Mouse (Mus musculus) forebrain, embryonic 11.5 days (tissue): ENCODE results near the gene Psd. TPM values are rescaled to one million over a fixed set of nuclear protein-coding genes. Genes with fewer than 3 reads are reported as not detected.

Source experiments
- ATAC-seq: fragments of 200-750 bp; cut with Nextera tagmentation; replicated peaks from 2 replicates; pipeline ENCODE4 v1.8.0; 2017; ENCODE audit warnings: moderate TSS enrichment; ENCODE audit not compliant: low FRiP score
- DNase-seq: peaks from one replicate; pipeline ENCODE4 v3.0.0-alpha.2; 2017; ENCODE audit warnings: low spot score
- H3K27ac ChIP-seq: fragments of 300-500 bp; sonication (generic); 2 replicates; pipeline ENCODE4 v1.5.1; 2014; ENCODE audit warnings: low read depth, low read length
- H3K27me3 ChIP-seq: fragments of 300-500 bp; sonication (generic); 2 replicates; pipeline ENCODE4 v1.6.1; 2014; ENCODE audit warnings: mild to moderate bottlenecking, low read length, mixed read lengths; ENCODE audit not compliant: control insufficient read depth, insufficient read depth
- H3K36me3 ChIP-seq: fragments of 300-500 bp; sonication (generic); 2 replicates; pipeline ENCODE4 v1.6.1; 2014; ENCODE audit warnings: mild to moderate bottlenecking, low read length, moderate library complexity, mixed read lengths; ENCODE audit not compliant: control insufficient read depth, insufficient read depth
- H3K4me1 ChIP-seq: fragments of 300-500 bp; sonication (generic); replicated peaks from 2 replicates; pipeline ENCODE4 v1.6.1; 2014; ENCODE audit warnings: low read length, mixed read lengths; ENCODE audit not compliant: control insufficient read depth, insufficient read depth
- H3K4me2 ChIP-seq: fragments of 300-500 bp; sonication (generic); 2 replicates; pipeline ENCODE4 v1.6.1; 2014; ENCODE audit warnings: low read depth, mild to moderate bottlenecking, low read length, moderate library complexity, mixed read lengths; ENCODE audit not compliant: severe bottlenecking
- H3K4me3 ChIP-seq: fragments of 300-500 bp; sonication (generic); 2 replicates; pipeline ENCODE4 v1.5.1; 2014; ENCODE audit warnings: low read depth, low read length
- H3K9ac ChIP-seq: fragments of 300-500 bp; sonication (generic); 2 replicates; pipeline ENCODE4 v1.6.1; 2014; ENCODE audit warnings: low read length
- H3K9me3 ChIP-seq: fragments of 300-500 bp; sonication (generic); 2 replicates; pipeline ENCODE4 v1.6.1; 2016; ENCODE audit warnings: low read length, mixed read lengths; ENCODE audit not compliant: control insufficient read depth
- WGBS: fragments of 180-500 bp; shearing (Covaris S2); extraction: QIAGEN DNeasy Blood & Tissue Kit; methylation state at CpG from one replicate; pipeline ENCODE4 v1.1.7; 2014; 5-methylcytosine and 5-hydroxymethylcytosine counted together
- polyA plus RNA-seq: library from polyadenylated mRNA; unstranded; fragments of >200 nt; fragmentation: Nextera tagmentation; extraction: Ambion mirVana; gene quantifications from 2 replicates; pipeline ENCODE4 v1.2.1, GENCODE M21; 2014

The Psd gene
- polyA plus RNA-seq, 1 experiment from 2014 or later: 10.7 TPM

DNA sequence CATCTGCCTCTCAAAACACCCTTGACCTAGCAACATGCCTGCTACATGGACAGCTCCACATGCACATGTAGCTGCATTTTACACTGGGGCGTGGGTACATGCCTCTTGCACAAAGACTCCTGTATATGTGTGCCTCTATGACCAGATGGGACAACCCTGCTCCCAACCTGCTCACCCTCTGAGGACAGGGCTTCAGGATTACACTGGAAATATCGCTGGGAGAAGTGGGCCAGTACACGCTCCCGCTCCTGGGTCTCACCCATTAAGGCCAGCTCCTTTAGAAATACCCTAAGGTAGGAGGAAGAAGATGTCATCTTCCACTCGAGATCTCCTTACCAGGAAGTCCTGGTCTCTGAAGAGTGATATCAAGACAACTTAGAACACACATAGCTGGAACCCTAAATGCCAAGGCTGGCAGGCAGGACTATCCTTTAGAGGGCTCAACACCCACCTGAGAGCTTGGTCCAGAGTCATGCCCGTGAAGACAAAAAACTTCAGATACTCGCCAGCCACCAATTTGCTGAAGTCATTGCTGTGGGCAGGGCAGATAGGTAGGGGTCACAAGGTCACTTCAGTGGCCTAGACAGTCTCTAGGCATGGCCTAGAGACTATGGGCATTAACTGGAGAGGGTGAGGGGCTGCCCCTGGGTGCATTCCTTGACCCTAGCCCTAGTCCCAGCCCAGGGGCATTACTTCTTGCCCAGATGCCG lies 6.7 kb downstream of the Psd start:
- no peak overlapping the region for H3K9ac ChIP-seq
- DNase-seq (peak; percentile 48), ATAC-seq (no peak)
- no peak overlapping the region for H3K4me2 ChIP-seq
- no peaks in the 10 kb centered on the region for H3K36me3 ChIP-seq
- no peak overlapping the region for H3K27ac ChIP-seq
- H3K4me1 ChIP-seq: peaks cover 27% of the 10 kb centered on the region
- H3K27me3 ChIP-seq: peaks cover 64% of the 10 kb centered on the region
- H3K4me3 ChIP-seq: no peak overlapping the region
- 81% methylated on average over 8 of the region's 8 CpGs for WGBS
- no peaks in the 10 kb centered on the region for H3K9me3 ChIP-seq

DNA sequence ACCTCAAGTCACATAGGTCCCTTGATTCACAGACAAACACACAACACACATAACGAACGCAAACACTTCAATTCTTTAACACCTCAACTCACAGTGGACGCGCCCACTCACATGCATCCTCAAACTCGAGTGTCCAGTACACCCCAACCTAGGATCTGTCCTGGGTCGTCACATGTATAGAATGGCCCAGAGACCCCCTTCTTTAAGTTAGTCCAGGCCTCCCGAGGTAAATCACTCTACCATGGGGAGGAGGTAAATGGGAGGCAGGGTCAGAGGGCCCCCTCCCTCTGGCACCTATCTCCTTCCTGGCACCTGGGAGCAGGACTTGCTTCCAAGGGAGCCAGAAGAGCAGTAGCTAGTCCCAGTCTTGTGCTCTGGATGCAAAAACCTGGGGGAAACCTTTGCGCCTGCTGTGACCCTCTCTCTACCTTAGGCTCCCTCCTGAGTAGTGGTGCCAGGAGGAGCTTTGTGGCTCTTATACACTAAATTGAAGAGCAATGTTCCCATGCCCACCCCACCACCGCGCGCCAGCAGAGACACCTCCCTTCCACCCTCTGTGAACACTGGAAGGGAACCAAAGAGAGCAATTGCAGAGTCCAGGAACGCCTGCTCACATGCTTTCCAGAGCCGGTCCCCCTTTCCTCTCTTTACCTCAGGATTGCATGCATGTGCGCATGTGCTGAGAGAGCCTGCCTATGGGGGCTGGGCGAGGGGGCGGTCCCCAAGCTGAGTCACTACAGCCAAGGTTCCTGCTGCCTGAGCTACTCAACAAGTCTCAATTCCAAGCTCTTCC lies 8.2 kb downstream of the Psd start:
- 10% methylated on average over 16 of the region's 16 CpGs for WGBS
- Histone ChIP-seq H3K9me3 (no peaks in the 10 kb centered on the region), H3K4me3 (no peak overlapping the region), H3K27ac (no peak overlapping the region), H3K9ac (no peak overlapping the region), H3K36me3 (no peaks in the 10 kb centered on the region), H3K27me3 (peaks cover 71% of the 10 kb centered on the region), H3K4me1 (peaks cover 27% of the 10 kb centered on the region), H3K4me2 (0 out of 2 replicates have a peak overlapping the region, but pooled peaks have one; percentile 18)
- ATAC-seq (no peak), DNase-seq (peak; percentile 74)

DNA sequence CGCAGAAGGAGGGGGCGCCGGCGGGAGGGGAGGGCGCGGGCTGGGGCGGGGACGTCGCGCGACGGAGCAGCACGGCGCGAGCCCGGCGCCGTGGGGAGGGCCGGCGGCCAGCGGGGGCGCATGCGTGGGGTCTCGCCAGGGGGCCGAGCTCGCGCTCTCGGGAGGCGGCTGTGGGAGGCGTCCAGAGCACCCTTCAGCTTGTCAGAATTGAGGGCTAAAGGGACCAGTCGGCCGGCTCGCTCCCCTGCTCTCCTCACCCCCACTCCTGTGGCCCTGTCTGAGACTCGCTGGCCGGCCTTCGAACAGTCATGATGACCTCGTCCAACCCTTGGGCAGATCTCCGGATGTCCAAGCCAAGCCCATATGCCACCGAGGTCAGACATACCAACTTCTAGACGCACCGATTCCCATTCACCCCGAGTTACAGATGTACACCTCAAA lies 8.9 kb downstream of the Psd start:
- WGBS: 2% methylated on average over 37 of the region's 42 CpGs
- H3K4me1 ChIP-seq: peaks cover 27% of the 10 kb centered on the region
- no peak for ATAC-seq

DNA sequence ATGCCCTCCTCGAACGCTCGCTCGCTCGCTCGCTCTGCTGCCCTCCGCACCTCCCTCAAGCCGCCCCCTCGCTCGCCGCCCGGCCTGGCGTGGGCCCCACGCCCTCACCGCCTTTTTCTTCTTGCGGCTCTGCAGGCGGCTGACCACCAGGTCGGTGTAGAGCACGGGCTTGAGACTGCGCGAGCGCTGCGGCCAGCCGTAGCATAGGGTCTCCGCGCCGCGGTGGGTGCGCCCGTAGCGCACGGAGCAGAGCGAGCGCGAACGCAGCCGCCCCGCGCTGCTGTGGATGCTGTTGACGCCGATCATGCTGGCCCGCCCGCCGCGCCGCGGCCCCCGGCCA lies 9.4 kb downstream of the Psd start:
- Histone ChIP-seq H3K27me3 (peaks cover 77% of the 10 kb centered on the region), H3K36me3 (no peaks in the 10 kb centered on the region), H3K4me2 (peak overlapping the region; percentile 48), H3K4me3 (peak overlapping the region; percentile 34), H3K9ac (no peak overlapping the region), H3K4me1 (peaks cover 26% of the 10 kb centered on the region), H3K9me3 (no peaks in the 10 kb centered on the region), H3K27ac (no peak overlapping the region)
- WGBS: under 1% methylated on average over 43 of the region's 48 CpGs
- DNase-seq (peak; percentile 58), ATAC-seq (no peak)

More for the DNA sequence above, 8.9 kb downstream of the Psd start:
- no peaks in the 10 kb centered on the region for H3K36me3 ChIP-seq
- H3K9me3 ChIP-seq: no peaks in the 10 kb centered on the region
- H3K9ac ChIP-seq: no peak overlapping the region
- H3K27ac ChIP-seq: no peak overlapping the region
- peak; percentile 50 for DNase-seq
- peak overlapping the region; percentile 48; the same call in 1 of the 2 replicates for H3K4me2 ChIP-seq
- peak overlapping the region; percentile 34 for H3K4me3 ChIP-seq
- H3K27me3 ChIP-seq: peaks cover 76% of the 10 kb centered on the region

DNA sequence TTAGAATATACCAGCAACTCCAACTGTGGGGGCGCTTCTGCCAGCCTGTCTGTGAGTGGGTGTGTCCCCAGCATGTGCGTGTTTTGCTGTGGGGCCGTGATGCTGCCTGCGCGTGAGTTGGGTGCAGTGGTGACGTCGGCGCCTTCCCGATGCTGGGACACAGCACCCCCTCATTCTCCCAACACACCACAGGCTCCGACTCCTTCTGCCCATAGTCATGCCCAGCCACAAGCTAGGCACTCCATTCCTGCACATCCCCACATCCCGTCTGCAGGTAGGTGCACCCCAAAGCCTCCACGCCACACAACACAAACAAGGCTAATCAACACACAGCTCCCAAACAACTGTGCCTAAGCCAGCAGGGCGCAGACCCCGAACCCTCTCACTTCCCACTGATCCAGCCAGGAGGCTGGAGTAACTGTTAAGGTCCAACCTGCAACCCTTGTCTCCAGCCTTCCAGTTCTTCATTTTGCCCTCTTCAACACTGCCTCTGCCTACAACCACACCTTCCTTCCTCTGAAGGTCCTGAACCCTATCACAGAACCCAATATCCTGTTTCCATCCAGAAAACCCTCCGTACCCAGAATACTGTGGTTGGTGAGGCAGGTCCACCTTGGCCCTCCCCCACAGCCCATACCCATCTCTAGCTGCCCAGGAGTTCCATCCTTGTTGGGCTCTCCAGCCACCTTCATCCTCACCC lies 10.0 kb downstream of the Psd start:
- Histone ChIP-seq H3K9ac (no peak overlapping the region), H3K9me3 (no peaks in the 10 kb centered on the region), H3K27ac (no peak overlapping the region), H3K4me1 (peaks cover 22% of the 10 kb centered on the region), H3K4me2 (peak overlapping the region; percentile 48), H3K27me3 (peaks cover 77% of the 10 kb centered on the region), H3K4me3 (peak overlapping the region; percentile 34), H3K36me3 (no peaks in the 10 kb centered on the region)
- no peak for ATAC-seq
- DNase-seq: peak; percentile 48
- 28% methylated on average over 15 of the region's 15 CpGs for WGBS

DNA sequence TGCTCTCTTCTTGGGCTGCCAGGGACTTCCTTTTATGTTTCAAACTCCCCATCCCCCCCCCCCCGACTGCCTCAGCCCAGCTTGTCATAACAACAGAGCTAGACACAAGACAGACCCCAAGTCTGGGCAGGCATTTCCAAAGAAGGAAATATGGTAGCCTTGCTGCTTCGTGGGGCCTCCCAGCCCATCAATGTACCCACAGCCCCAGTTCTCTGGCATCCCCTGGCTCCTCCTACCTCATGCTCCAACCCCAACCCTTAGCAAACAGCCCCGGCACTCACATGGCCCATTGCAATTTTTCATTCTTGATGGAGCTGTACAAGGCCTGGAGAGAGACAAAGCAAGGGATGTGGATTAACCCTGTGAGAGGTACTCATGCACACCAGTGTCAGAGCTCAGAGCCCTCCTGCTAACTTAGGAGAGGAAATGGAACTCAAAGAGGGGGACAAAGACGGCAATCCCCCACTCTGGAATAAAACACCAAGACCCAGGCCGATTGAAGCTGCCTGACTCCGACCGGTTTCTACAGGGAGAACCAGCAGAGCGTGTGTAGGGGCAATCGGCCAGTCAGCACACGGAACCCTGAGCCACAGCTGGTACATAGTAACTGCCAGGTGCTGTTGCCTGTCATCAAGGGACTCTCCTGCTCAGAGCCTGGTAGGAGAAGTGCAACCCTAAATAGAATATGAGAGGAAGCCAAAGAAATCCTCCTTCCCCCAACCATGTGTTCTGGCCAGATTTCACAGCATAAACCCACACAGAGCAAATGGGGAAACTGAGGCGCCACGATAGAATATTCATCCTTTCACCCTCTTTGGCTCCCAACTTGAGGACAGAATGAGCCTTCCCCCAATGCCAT lies 11.0 kb downstream of the Psd start:
- Histone ChIP-seq H3K36me3 (no peaks in the 10 kb centered on the region), H3K27ac (no peak overlapping the region), H3K9me3 (no peaks in the 10 kb centered on the region), H3K27me3 (peaks cover 76% of the 10 kb centered on the region), H3K9ac (no peak overlapping the region), H3K4me2 (no peak overlapping the region), H3K4me3 (no peak overlapping the region), H3K4me1 (peaks cover 13% of the 10 kb centered on the region; the same call in 1 of the 2 replicates)
- DNase-seq: no peak
- WGBS: 52% methylated on average over 12 of the region's 12 CpGs
- ATAC-seq: no peak

DNA sequence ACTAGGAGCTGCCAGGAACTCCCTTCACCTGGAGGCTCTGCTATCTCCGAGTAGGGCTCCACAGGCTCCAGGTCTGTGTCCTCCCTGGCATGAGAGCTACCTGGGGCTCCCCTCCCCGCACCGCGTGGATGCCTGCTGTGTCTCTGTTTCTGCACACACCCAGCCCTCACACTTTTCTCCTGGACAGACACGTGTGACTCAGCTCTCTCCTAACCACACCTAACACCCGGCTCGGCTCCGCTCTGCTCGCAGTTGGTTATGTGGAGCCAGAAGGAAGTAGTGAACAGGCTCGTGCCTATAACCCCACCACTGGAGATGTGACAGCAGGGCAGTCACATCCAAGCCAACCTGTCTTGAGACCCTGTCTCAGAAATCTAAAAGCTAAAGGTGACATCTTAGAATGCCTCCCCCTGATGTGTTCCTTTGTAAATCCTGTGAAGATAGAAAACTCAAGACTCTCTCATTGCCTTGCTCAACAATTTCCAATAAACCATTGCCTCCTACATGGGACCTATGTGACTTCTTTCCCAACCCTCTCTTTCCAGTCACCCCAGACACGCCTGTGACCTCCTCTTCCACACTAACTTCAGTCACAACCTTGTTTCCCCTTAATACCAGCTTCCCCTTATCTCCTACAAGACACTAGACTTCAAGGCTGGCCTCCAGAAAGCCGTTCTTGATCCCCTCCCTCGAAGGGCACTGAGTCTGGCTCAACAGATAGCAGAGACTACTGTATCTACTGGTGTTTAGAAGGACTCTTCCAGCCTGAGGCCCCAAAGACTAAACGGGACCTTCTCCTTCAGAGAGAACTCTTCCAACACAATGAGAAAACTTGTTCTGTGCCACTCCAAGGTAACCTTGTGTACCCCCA lies 11.8 kb downstream of the Psd start:
- Histone ChIP-seq H3K36me3 (no peaks in the 10 kb centered on the region), H3K4me1 (peaks cover 12% of the 10 kb centered on the region; the same call in 1 of the 2 replicates), H3K9me3 (no peaks in the 10 kb centered on the region), H3K4me3 (no peak overlapping the region), H3K4me2 (no peak overlapping the region), H3K9ac (no peak overlapping the region), H3K27ac (no peak overlapping the region), H3K27me3 (peaks cover 70% of the 10 kb centered on the region)
- WGBS: 42% methylated on average over 14 of the region's 14 CpGs
- ATAC-seq (no peak), DNase-seq (peak; percentile 51)
